Mouse (Mus musculus) spleen, postnatal 36 days (tissue): ENCODE data around the gene Serpina3a.

Experiments used
- DNase-seq, 2 experiments: peaks; one replicate each; pipeline ENCODE4 v3.0.0; 2022; ENCODE audit warnings: low spot score in 2 of 2, mixed read lengths in 1 of 2

The Serpina3a gene

GRCm38 (mm10) chr12:104142427-104142826 lies 29.9 kb downstream of the Serpina3a start:
- DNase-seq = no peak

- DNase-seq = no peak
Measured at GRCm38 (mm10) chr12:104143286-104143685, 30.8 kb downstream of the Serpina3a start.

DNA sequence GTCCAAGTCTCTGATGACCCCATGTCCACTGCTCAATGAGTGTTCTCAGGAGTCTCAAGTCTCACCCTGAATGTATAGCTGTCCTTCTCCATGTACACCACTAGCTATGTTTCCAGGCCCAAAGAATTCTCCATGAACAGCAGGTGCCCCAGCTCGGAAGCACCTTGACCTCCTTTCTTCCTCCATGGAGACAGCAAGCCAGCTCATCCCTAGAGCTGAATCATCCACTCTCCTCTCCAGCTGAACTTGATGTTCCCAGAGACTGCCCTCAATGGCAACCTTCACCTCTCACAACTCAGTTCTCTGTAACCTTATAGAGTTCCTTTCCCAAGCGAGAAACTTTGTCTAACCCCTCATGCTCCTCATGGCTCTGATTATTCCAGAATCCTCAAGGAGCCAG lies 33.0 kb downstream of the Serpina3a start:
- DNase-seq = no peak

GRCm38 (mm10) chr12:104151989-104152388 lies 39.5 kb downstream of the Serpina3a start:
- no peak for DNase-seq

DNA sequence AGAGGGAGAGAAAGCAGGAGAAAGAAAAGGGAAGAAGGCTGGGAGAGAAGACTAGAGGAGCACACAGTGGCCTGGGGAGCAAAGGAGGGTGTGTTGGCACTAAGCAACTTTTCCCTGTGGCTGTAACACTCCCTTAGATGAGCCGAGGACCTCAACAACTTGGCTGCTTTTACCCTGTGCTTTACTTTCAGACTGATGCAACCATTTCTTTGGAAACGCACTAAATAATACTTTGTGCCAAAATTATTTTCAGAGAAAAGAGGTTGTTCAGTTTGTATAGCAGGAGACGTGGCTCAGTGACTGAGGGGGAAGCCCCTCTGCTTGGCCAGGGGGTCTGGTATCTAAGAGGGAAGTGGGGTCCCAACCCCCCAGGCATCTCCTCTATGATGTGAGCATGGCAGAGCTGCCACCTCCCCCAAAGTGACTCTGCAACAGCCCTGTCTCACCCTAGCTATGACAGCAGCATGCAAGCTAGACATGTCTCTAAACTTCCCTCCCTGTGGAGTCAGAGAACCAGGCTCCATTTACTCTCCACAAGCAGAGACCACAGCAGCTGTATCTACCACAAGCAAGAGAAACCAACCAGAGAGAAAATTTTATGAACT lies 40.6 kb downstream of the Serpina3a start:
- no peak for DNase-seq

GRCm38 (mm10) chr12:104153656-104154055 lies 41.1 kb downstream of the Serpina3a start, which contains the start of gene Serpina3c:
Serpina3c (minus strand) TSS chr12:104153870.
- DNase-seq = no peak
